Mouse (Mus musculus) T-cell, adult 66 days (primary cell): Measurements from ENCODE around the gene Mia2. TPM values are rescaled to one million over a fixed set of nuclear protein-coding genes. Genes with fewer than 3 reads are reported as not detected.

Source experiments
- total RNA-seq, 2 experiments: library from RNA; stranded (reverse); gene quantifications; 3 replicates in 1 of 2; 4 replicates in 1 of 2; pipeline ENCODE4 v1.2.4; 2023

Gene Mia2
- total RNA-seq = 100 to 1,000 TPM; 116 to 120 TPM

GRCm38 (mm10) chr12:59095104-59096025 lies at the start of gene Mia2:
Gene Mia2 (plus strand): TSS chr12:59095799.

GRCm38 (mm10) chr12:59060993-59061595 lies 34.5 kb upstream of the Mia2 start, which contains the start of gene Trappc6b:
Gene Trappc6b (minus strand): TSS chr12:59061472.

GRCm38 (mm10) chr12:59066448-59067077 lies 29.0 kb upstream of the Mia2 start, which contains the start of gene Pnn:
Gene Pnn (plus strand): TSS chr12:59066884.

GRCm38 (mm10) chr12:59219325-59220225 lies 124.0 kb downstream of the Mia2 start, which contains the start of gene Fbxo33:
Gene Fbxo33 (minus strand): TSS chr12:59219725.

Other genes starting within 250 kb of the Mia2 start
- gene Sec23a, start 83.8 kb upstream of the Mia2 start, total RNA-seq = 10 to 100 TPM; 23.3 to 26.1 TPM
- gene Gemin2, start 82.4 kb upstream of the Mia2 start, total RNA-seq = 10 to 100 TPM; 14.1 to 16.7 TPM
- gene Trappc6b, start 34.3 kb upstream of the Mia2 start, total RNA-seq = 10 to 100 TPM; 66.5 to 69.7 TPM
- gene Pnn, start 28.9 kb upstream of the Mia2 start, total RNA-seq = 10 to 100 TPM; 86.1 to 90.4 TPM
- gene Fbxo33, start 123.9 kb downstream of the Mia2 start, total RNA-seq = 10 to 100 TPM; 71.5 to 95.2 TPM